Mouse (Mus musculus) CD4-positive naive resting alpha-beta T cell, adult 76 days (primary cell): ENCODE measurements around the gene 1700056E22Rik. TPM values are rescaled to one million over a fixed set of nuclear protein-coding genes. Genes with fewer than 3 reads are reported as not detected.

Experiments
- total RNA-seq: library from RNA; stranded (reverse); gene quantifications from one replicate; pipeline ENCODE4 v1.2.4, GENCODE M21; 2023

1700056E22Rik gene
- total RNA-seq, result 37.8 TPM

GRCm38 (mm10) chr1:184034011-184034557, at the start of gene 1700056E22Rik:
Gene 1700056E22Rik, minus strand, starts transcription at chr1:184034301.

GRCm38 (mm10) chr1:184013106-184013505, 21.0 kb downstream of the 1700056E22Rik start, which contains the start of gene Dusp10:
Gene Dusp10, plus strand, starts transcription at chr1:184013302.

Other genes starting within 250 kb of the 1700056E22Rik start
- gene Dusp10, start 21.0 kb downstream of the 1700056E22Rik start, total RNA-seq, result 904 TPM